Mouse (Mus musculus): ENCODE measurements at regions not wholly inside any gene's neighbourhood (a gene's known extent, or its start where the extent isn't known, plus 50 kb on each side); places are given as distances from the start of the nearest gene placed in this dataset.

DNA sequence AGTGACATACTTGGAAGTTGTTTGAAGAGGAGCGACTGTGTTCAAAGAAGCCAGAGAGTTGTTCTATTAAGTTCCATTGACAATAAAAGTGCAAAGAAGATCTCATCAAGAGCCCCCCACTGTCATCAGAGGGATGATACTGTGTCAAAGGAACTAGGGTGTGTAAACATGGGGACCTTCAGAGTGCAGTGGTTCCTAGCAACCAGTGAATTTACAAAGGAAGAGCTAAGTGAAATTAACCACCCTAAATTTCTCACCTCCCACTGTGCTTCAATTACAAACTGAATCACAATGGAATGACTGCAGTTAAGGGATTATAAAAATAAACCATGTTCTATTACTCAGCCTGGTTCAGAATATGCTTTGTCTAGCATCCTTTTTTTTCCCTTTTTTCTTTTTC is 129.5 kb upstream of the 4933415F23Rik start:
- TF ChIP-seq CTCF (IDR thresholded peaks at IDR 0.05; ENCODE audit: insufficient read depth, low read length) (no peak), POLR2A (IDR thresholded peaks at IDR 0.05; ENCODE audit: borderline replicate concordance, extremely low read depth, low read depth, low read length) (no peak)

All from lung, adult 2 months (tissue).